Mouse (Mus musculus) neural tube, embryonic 12.5 days (tissue): ENCODE measurements at regions not wholly inside any gene's neighbourhood (a gene's known extent, or its start where the extent isn't known, plus 50 kb on each side); places are given as distances from the start of the nearest gene placed in this dataset.
"Not testable (repeated sequence)": the region's sequence is repeated elsewhere in the genome, so short reads cannot be mapped to it uniquely, and the experiment has no call there.

Source experiments
- ATAC-seq: fragments of 200-750 bp; cut with Nextera tagmentation; 2 replicates; pipeline ENCODE4 v1.8.0; 2017; ENCODE audit warnings: low read depth, mild to moderate bottlenecking, moderate TSS enrichment, moderate library complexity; ENCODE audit not compliant: low FRiP score
- H3K27ac ChIP-seq: fragments of 300-500 bp; sonication (generic); 2 replicates; pipeline ENCODE4 v1.5.1; 2016
- H3K27me3 ChIP-seq: fragments of 300-500 bp; sonication (generic); replicated peaks from 2 replicates; pipeline ENCODE4 v1.6.1; 2016; ENCODE audit warnings: mild to moderate bottlenecking
- H3K36me3 ChIP-seq: fragments of 300-500 bp; sonication (generic); 2 replicates; pipeline ENCODE4 v1.6.1; 2016; ENCODE audit warnings: mild to moderate bottlenecking
- H3K4me1 ChIP-seq: fragments of 300-500 bp; sonication (generic); 2 replicates; pipeline ENCODE4 v1.6.1; 2016
- H3K4me2 ChIP-seq: fragments of 300-500 bp; sonication (generic); replicated peaks from 2 replicates; pipeline ENCODE4 v1.6.1; 2016; ENCODE audit warnings: mild to moderate bottlenecking
- H3K4me3 ChIP-seq: fragments of 300-500 bp; sonication (generic); 2 replicates; pipeline ENCODE4 v1.5.1; 2016
- H3K9ac ChIP-seq: fragments of 300-500 bp; sonication (generic); 2 replicates; pipeline ENCODE4 v1.6.1; 2016; ENCODE audit warnings: mild to moderate bottlenecking
- H3K9me3 ChIP-seq: fragments of 300-500 bp; sonication (generic); 2 replicates; pipeline ENCODE4 v1.6.1; 2016; ENCODE audit warnings: mild to moderate bottlenecking
- WGBS: fragments of 180-500 bp; shearing (Covaris S2); methylation state at CpG from one replicate; pipeline ENCODE4 v1.1.7; 2016; 5-methylcytosine and 5-hydroxymethylcytosine counted together

GRCm38 (mm10) chr13:3341416-3341815 is 196.4 kb upstream of the Gdi2 start:
- Histone ChIP-seq H3K36me3 (no peaks in the 10 kb centered on the region), H3K4me2 (no peak overlapping the region), H3K4me3 (no peak overlapping the region), H3K27ac (no peak overlapping the region), H3K27me3 (no peaks in the 10 kb centered on the region), H3K4me1 (no peaks in the 10 kb centered on the region), H3K9me3 (peaks cover 38% of the 10 kb centered on the region), H3K9ac (no peak overlapping the region)
- WGBS: 78% methylated on average over 3 of the region's 3 CpGs
- ATAC-seq: no peak

GRCm38 (mm10) chr13:3343611-3344010 is 194.3 kb upstream of the Gdi2 start:
- ATAC-seq: no peak
- Histone ChIP-seq H3K9me3 (peaks cover 32% of the 10 kb centered on the region; the same call in 1 of the 2 replicates), H3K9ac (no peak overlapping the region), H3K4me1 (no peaks in the 10 kb centered on the region), H3K4me3 (no peak overlapping the region), H3K36me3 (no peaks in the 10 kb centered on the region), H3K27ac (no peak overlapping the region), H3K4me2 (no peak overlapping the region), H3K27me3 (no peaks in the 10 kb centered on the region)
- 91% methylated on average over 5 of the region's 5 CpGs for WGBS

GRCm38 (mm10) chr13:3354912-3355311 is 183.0 kb upstream of the Gdi2 start:
- peaks cover 17% of the 10 kb centered on the region for H3K4me1 ChIP-seq
- not testable (repeated sequence) for H3K4me3 ChIP-seq, ATAC-seq, H3K4me2 ChIP-seq, H3K36me3 ChIP-seq, H3K9ac ChIP-seq, H3K9me3 ChIP-seq, H3K27ac ChIP-seq
- H3K27me3 ChIP-seq: peaks cover 26% of the 10 kb centered on the region

GRCm38 (mm10) chr13:3358079-3358608 is 179.7 kb upstream of the Gdi2 start:
- Histone ChIP-seq H3K9ac (no peak overlapping the region), H3K27me3 (peaks cover 41% of the 10 kb centered on the region), H3K36me3 (no peaks in the 10 kb centered on the region), H3K9me3 (no peaks in the 10 kb centered on the region), H3K4me1 (peaks cover 29% of the 10 kb centered on the region), H3K27ac (no peak overlapping the region), H3K4me3 (peak overlapping the region; percentile 21), H3K4me2 (peak overlapping the region; percentile 89)
- ATAC-seq: peak; percentile 15; the same call in 1 of the 2 replicates
- WGBS: 3% methylated on average over 45 of the region's 45 CpGs

- ATAC-seq: peak; percentile 25; the same call in 1 of the 2 replicates
- peaks cover 41% of the 10 kb centered on the region for H3K27me3 ChIP-seq
- H3K4me1 ChIP-seq: peaks cover 29% of the 10 kb centered on the region
- H3K9me3 ChIP-seq: no peaks in the 10 kb centered on the region
- H3K9ac ChIP-seq: no peak overlapping the region
- H3K4me2 ChIP-seq: peak overlapping the region; percentile 89
- peak overlapping the region; percentile 39 for H3K4me3 ChIP-seq
- H3K36me3 ChIP-seq: no peaks in the 10 kb centered on the region
- WGBS: 1% methylated on average over 41 of the region's 41 CpGs
- no peak overlapping the region for H3K27ac ChIP-seq
Measured at GRCm38 (mm10) chr13:3358996-3359750, 178.7 kb upstream of the Gdi2 start.

- not testable (repeated sequence) for H3K9me3 ChIP-seq, H3K9ac ChIP-seq, H3K36me3 ChIP-seq, H3K27ac ChIP-seq
- Histone ChIP-seq H3K4me1 (peaks cover 29% of the 10 kb centered on the region), H3K4me3 (peak overlapping the region; percentile 39), H3K27me3 (peaks cover 41% of the 10 kb centered on the region), H3K4me2 (peak overlapping the region; percentile 89)
- 0 out of 2 replicates have a peak, but pooled peaks have one; percentile 5 for ATAC-seq
- 1% methylated on average over 35 of the region's 35 CpGs for WGBS
Measured at GRCm38 (mm10) chr13:3359751-3360260, 178.1 kb upstream of the Gdi2 start.

- WGBS: under 1% methylated on average over 82 of the region's 82 CpGs
Measured at GRCm38 (mm10) chr13:3360503-3361490, 177.1 kb upstream of the Gdi2 start.

GRCm38 (mm10) chr13:3372701-3373100 is 165.2 kb upstream of the Gdi2 start:
- no peak overlapping the region for H3K27ac ChIP-seq
- no peak overlapping the region for H3K4me2 ChIP-seq
- H3K36me3 ChIP-seq: no peaks in the 10 kb centered on the region
- H3K9me3 ChIP-seq: peaks cover 5% of the 10 kb centered on the region; the same call in 1 of the 2 replicates
- H3K27me3 ChIP-seq: no peaks in the 10 kb centered on the region
- WGBS: 70% methylated on average over 6 of the region's 6 CpGs
- H3K4me1 ChIP-seq: no peaks in the 10 kb centered on the region
- no peak overlapping the region for H3K9ac ChIP-seq
- ATAC-seq: no peak
- H3K4me3 ChIP-seq: no peak overlapping the region

More at GRCm38 (mm10) chr13:3360503-3361490, 177.1 kb upstream of the Gdi2 start:
- Histone ChIP-seq H3K4me2 (peak overlapping the region; percentile 89), H3K4me1 (peaks cover 29% of the 10 kb centered on the region), H3K27me3 (peaks cover 41% of the 10 kb centered on the region), H3K4me3 (peak overlapping the region; percentile 39), H3K27ac (no peak overlapping the region), H3K9ac (peak overlapping the region; percentile 38), H3K36me3 (no peaks in the 10 kb centered on the region), H3K9me3 (no peaks in the 10 kb centered on the region)
- ATAC-seq: peak; percentile 74

- H3K9me3 ChIP-seq, H3K27me3 ChIP-seq, H3K4me2 ChIP-seq, H3K4me1 ChIP-seq, ATAC-seq, H3K4me3 ChIP-seq, H3K36me3 ChIP-seq, H3K27ac ChIP-seq, H3K9ac ChIP-seq: not testable (repeated sequence)
- WGBS: 42% methylated on average over 3 of the region's 3 CpGs
Measured at GRCm38 (mm10) chr13:3373522-3374220, 164.2 kb upstream of the Gdi2 start.

- 98% methylated on average over 7 of the region's 7 CpGs for WGBS
- Histone ChIP-seq H3K36me3 (no peaks in the 10 kb centered on the region), H3K4me2 (no peak overlapping the region)
Measured at GRCm38 (mm10) chr13:3374796-3375195, 163.1 kb upstream of the Gdi2 start.

GRCm38 (mm10) chr13:3377801-3378200 is 160.1 kb upstream of the Gdi2 start:
- H3K4me2 ChIP-seq, H3K27ac ChIP-seq, H3K27me3 ChIP-seq, H3K36me3 ChIP-seq, H3K9ac ChIP-seq, H3K4me3 ChIP-seq, ATAC-seq, H3K4me1 ChIP-seq: not testable (repeated sequence)
- H3K9me3 ChIP-seq: peaks cover 19% of the 10 kb centered on the region
- WGBS: 69% methylated on average over 3 of the region's 3 CpGs

More at GRCm38 (mm10) chr13:3374796-3375195, 163.1 kb upstream of the Gdi2 start:
- H3K4me3 ChIP-seq: no peak overlapping the region
- H3K4me1 ChIP-seq: no peaks in the 10 kb centered on the region
- no peak overlapping the region for H3K27ac ChIP-seq
- H3K27me3 ChIP-seq: no peaks in the 10 kb centered on the region
- no peak for ATAC-seq
- peaks cover 11% of the 10 kb centered on the region; the same call in 1 of the 2 replicates for H3K9me3 ChIP-seq
- H3K9ac ChIP-seq: no peak overlapping the region
